Mouse (Mus musculus) R1 (cell line): ENCODE measurements around the gene Fgd3.

Source experiments
- DNase-seq: peaks from one replicate; pipeline ENCODE4 v3.0.0-alpha.2; 2018; ENCODE audit warnings: low read depth, low spot score

Fgd3 gene

DNA sequence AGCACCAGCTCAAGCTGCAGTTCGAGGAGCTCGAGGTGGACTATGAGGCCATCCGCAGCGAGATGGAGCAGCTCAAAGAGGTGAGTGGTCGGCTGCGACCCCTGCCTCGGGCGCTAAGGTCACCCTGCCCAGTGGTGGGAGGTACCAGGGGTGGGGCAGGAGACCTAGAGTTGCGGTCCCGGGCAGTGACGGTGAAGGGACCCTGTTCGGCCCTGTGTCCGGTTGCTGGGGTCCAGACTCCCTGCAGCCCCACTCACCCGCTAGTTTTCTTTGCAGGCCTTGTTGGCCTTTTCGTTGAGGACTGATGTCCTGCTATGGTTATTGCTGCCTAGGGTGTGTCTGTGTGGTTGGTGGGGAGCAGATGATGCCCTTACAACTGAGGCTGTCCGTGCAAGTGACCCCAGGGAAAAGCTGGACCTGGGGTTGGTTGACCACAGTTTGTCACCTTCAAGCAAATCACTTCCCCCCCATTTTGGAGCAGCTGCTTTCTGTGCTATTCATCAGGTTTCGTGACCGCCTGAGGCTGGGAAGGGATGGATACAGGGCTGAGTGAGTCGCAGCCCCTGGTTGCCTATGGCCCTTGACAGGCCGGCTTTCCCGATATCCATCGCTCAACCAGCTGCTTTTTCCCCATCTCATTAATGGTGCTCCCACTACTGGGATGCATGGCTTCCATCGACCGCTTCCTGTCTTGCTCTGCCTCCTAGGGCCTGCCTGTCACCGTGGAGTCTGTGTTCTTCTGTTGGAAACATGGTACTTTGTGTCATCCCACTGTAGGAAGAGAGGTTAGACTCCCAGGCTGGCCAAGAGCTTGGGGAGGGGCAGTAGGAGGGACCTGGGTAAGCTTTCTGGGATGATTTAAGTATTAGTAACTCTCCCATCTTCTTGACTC lies 22.0 kb upstream of the Fgd3 start:
- DNase-seq = no peak

DNA sequence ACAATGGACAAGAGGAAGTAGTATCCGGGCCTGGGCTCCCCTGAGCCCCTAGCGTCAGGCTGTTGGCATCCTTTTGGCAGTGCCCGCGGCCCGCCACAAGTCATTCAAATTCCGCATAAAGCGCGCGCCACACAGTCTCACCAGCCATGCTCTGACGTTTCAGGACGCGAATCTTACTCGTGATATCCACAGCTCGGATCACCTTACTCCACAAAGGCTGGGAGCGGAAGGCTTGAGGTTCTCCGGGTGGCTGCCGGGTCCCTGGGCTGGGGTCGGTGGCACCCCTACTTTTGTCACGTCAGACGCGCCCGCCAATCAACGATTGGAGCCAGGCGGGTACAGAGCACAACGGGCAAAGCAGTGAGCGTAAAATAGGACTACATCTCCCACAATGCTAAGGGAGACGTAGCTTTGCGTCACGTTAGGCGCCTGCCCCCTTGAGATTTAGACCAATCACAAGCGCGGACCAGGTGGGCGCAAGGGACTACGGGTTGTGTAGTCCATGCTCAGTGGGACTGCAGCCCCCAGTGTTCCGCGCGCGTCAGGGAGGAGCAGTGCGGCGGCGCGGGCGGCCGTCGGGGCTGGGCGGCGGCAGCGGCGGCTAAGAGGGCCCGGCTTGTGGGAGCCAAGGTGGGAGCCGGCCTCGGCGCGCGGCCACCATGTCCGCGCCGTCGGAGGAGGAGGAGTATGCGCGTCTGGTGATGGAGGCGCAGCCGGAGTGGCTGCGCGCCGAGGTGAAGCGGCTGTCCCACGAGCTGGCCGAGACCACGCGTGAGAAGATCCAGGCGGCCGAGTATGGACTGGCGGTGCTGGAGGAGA lies 21.1 kb upstream of the Fgd3 start, which contains the start of gene Bicd2:
Gene Bicd2, plus strand, starts transcription at position 574 of the 819 bp plus-strand sequence.
- peak; percentile 99 for DNase-seq

DNA sequence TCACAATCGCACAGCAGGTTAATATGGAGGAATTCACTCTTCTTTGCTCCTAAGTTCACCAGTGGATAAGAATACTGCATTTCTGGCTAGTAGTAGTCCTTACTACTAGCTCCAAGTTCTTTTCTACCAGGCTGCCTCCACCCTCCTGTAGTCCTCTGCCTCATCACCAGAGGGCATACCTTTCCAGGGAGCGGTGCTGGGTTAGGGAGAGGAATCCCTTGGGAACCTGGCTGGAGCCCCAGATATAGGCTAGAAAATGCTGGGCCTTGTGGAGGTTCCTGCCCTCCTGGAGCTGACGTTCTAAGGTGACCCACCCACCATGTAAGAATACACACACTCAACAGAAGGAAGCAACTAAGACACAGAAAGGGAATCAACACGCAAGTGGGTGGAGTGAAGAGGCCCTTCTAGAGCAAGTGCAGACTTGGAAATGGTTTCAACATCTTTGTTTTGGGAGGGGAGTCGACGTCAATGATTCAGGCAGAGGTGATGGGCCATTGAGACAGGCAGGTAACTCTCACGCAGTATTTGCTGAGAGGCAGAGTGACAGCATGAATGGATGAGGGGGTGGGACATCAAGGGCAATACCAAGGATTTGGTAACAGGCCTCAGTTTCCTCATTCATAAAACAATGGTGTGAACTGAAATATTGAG lies 18.9 kb upstream of the Fgd3 start:
- DNase-seq = peak; percentile 58

DNA sequence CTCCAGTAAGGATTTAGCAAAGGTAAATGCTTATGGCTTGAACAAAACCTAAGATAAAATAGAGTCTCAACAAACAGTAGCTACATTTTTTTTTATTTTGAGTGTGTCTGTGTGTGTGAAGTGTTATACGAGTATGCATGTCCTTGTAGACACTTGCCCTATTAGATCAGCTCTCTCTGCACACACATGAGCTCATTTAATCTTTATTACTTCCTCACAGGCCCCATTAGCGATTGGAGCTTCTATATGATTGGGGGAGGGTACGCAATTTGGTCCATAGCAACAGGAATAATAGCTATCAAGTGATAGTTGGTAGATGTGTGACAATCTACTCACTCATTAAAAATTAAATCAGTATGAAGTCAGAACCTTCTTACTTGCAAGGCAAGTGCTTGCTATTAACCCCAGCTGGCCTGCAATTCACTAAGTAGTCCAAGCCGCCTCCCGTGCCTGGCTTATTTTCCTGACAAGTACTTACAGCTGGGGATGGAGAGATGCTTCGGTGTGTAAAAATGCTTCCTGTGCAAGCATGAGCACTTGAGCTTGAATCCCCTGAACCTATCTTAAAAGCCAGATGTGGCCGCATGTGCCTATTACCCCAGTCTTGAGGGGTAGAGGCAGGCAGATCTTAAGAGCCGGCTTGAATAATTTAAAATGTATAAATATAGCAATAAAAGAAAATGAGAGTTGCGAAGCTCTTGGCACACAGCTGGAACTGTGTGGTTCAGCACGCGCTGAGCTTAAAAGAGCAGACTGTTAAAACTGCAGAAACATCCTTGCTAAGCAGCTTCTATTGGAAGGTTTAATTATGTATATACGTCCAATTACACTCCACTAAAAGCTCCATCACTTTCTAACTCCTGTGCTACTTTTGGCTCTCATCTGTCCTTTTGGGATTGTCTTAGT lies 15.2 kb upstream of the Fgd3 start:
- no peak for DNase-seq

DNA sequence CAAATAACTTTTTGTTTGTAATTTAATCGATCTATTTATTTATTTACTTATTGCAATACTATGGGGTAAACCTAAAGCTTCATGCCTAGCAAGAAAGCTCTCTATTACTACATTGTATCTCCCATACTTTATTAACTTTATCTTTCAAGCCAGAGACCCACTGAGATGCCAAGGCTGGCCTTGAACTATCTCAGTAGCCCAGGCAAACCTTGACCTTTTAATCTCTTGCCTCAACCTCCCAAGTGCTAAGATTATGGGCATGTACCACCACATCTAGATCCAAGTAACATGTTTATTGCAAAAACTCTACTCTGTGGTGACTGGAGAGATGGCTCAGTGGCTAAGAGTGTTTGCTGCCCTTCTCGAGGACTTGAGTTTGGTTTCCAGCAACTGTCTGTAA lies 13.1 kb upstream of the Fgd3 start:
- no peak for DNase-seq

DNA sequence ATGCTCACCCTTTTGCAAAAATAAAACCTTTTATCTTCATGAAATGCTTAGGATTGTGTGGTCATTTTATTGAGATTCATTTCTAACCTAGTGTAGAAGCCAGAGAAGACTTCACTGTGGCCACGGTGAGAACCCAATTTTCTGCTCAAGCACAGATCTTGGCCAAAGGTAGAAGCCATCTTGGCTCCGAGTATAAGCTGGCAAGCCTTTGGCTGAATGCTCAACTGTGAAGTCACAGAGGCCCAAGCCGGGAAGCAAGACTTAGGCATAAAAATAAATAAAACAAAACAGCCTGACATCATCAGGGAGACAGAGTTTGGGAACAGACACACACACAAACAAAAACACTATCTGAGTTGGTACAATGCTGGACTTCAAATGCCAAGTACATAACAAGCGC lies 8.0 kb upstream of the Fgd3 start:
- no peak for DNase-seq

DNA sequence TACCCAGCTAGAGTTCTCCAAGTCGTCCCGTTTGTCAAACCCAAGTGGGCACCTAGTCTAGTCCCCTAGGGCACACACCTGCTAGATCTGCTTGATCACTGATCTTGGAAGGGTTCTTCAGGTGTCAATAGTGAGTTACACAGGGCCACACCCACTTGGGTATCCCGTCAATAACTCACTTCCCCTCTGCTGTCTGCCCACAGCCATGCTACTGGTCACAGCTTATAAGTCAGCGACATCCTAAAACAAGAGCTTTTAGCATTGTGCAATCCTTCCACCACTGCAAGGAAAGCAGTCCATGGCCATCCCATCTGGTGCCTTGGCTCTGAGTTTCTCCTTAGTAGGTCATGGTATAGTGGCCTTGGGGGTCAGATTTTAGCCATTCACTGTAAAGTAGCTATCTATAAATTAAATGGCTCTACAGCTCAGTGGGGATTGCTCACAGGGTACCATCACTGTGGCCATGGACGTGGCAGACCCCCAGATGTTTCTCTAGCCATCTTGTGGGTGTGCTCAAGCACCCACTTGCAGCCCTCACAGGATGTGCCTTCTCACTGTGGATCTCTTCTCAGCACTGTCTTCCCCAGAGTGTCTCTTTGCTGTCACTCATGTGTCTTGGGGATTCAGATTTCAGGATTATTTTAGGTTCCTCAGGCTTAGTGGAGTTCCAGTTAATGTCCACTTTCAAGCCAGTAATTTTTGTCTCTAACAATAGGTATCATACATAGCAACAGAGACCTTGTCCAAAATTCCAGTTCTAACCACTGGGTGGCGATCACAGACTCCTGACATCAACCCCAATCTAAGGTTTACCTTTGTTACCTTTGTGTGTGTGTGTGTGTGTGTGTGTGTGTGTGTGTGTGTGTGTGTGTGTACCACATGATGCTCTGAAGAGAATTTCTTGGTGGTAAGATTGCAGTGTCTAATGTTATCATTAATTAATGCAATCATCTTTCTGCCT lies 6.4 kb upstream of the Fgd3 start:
- peak; percentile 63 for DNase-seq

DNA sequence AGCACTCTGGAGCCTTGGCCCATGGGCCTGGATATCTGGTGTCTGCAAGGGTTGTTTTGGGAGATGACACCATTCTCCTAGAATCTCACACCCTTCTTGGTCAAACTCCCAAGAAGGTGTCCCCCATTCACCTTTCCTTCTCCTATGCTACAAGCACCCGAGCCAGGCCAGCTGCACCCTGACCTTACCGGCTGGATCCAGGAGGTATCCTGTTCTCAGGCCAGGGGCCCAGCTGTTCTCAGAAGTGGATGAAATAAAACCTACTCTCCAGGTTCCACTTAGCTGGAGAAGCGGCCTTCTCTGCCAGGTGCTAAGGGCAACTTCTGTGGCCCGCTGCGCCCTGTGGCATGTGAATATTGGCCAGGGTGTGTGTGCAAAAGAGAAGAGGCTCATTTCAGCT lies 4.8 kb upstream of the Fgd3 start:
- no peak for DNase-seq

DNA sequence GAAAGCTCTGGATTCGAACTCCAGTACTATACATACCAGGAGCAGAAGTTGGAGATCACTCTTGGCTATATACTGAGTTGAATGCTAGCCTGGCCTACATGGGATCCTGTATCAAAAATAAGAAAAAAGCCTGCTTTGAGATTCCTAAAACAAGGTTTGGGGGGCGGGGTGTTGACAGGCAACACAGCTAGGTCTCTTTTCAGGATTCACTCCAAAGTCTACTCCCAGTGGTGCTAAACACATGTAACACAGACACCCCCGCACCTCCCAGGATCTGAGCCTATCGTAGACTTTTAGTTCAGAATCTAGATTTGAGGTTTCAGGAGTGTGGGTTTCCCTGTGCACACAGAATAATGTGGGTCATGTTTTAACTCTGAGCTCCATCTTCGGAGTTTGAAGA lies 2.6 kb upstream of the Fgd3 start:
- no peak for DNase-seq

DNA sequence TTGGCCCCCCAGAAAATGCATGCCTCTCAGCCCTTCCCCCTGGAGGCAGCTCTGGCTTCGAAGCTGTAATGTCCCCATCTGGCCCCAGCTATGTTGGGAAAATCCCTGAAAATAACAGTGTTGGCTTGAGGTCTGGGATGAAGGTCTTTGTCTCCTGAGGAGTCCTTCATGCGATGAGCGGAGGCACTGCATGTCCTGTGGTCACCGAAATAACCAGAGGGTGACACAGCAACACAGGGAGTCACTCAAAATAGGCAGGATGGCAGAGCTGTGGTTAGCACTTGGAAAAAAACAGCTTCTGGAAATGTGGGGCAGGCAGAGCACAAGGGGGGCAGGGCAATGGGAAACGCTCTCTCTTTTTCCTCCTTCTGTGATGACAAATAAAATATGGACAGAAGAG lies 2.1 kb upstream of the Fgd3 start:
- no peak for DNase-seq

DNA sequence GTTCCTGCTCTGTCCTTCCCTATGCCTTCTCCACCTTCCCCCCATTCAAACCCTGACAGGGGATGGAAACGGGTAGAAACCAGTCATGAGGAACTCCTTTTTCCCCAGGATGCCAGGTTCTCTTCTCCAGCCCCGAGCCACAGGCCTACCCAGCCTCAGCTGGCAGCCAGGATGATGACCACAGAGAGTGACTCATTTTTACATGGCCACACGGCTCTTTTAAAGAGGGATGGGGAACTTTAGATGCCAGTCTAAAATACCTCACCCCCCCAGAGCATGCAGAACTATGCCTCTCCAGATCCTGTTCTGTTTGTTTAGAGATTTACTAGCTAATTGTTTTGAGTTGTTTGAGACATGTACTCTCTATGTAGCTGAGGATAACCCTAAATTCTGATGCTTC lies 1.3 kb upstream of the Fgd3 start:
- DNase-seq = no peak

DNA sequence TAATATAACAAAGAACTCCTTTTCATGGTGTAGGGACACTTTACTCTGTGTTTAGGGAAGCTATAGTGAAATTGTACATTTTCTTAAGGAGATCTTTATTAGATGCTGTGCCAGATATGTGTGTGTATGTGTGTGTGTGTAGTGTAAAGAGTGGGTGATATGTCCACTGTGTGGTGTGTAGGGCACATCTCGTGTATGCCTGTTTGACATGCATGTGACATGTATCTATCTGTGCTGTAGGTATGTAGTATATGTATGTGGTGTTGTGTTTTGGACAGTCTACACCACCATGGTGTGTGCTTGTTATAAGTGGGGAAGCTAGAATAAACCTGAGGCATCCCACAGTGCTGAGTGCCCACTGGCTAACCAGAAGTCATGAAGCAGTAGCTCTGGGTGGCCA lies 403 bp upstream of the Fgd3 start:
- DNase-seq = no peak

DNA sequence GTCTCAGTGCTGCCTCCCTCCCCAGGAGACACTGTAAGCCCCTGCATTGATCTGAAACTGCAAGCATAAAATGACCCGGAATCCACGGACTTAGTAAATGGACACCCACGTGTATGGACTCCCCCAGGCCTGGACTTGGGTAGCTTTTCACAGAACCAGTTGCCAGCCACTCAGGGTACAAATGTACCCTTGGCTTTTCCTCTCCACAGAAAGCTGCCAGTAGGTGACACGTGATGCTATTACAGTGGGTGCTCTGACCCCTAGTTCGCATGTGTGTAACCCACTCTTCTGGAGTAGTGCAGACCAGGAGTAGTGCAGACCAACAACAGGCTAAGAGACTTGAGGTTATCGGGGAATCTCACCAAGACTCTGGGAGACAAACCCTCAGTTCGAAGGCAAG lies 2.2 kb downstream of the Fgd3 start:
- DNase-seq = no peak

DNA sequence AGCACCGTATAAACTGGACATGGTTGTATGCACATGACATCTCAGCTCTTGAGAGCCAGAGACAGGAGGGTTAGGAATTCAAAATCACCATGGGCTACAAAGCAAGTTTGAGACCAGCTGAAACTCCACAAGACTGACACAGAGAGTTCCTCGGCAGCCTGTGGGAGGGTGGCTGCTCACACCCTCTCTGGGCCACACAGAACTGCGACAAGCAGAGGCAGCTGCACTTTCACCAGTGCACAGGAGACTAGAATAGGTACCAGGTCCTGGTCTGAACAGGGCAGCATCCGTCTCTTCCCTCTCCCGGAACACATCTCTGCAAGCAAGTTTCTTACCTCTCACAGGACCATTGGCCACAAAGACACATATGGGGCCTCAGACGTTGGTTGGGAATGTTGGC lies 2.6 kb downstream of the Fgd3 start:
- no peak for DNase-seq

DNA sequence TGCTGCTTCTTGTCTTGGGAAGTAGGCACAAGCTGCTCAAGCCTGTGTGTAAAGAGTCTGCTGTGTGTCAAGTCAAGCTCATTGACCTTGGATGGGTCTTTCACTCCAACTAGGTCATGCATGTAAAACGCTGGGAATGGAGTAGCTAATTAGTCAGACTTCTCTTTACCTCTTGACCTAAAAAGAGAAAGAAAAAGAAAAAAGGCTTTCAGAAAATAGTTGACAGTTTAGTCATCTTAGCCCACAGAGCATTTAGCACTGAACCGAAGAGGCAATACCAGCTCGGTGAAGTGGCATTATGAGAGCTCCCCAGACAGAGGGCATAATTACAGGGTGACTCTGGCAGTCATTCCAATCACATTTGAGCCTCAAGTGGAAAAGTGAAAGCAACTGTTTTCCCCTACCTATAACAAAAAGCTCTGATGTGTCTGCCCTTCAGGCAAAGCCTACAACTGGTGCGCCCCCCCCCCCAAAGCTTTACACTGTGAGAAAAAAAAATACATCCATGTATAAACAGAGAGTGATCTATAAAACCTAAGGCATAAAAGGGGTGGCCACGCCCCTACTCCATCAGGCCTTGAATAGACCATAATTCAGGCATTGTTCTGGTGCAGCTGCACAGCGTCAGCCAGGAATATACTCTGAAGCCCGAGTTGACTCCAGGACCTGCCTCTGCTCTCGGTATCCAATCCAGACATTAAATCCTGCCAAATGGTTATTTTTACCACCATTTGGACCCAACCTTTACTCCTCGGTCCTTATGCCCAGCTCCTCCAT lies 3.5 kb downstream of the Fgd3 start:
- DNase-seq = no peak

DNA sequence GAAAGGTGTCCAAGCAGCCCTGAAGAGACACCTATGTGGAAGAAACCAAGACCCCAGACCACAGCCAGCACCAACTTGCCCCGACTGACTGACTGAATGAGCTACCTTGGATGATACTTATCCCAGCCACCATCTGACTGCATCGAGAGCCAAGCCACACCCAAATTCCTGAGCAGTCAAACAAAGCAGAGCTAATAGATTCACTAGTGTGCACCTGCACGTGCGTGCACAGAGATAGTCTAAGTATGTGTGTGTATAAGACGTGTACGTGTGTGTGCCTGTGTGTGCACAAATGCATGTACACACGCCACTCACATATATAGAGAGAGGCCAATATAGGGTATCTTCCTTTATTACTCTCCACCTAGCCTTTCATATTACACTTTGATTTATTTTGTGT lies 8.5 kb downstream of the Fgd3 start:
- peak; percentile 52 for DNase-seq

DNA sequence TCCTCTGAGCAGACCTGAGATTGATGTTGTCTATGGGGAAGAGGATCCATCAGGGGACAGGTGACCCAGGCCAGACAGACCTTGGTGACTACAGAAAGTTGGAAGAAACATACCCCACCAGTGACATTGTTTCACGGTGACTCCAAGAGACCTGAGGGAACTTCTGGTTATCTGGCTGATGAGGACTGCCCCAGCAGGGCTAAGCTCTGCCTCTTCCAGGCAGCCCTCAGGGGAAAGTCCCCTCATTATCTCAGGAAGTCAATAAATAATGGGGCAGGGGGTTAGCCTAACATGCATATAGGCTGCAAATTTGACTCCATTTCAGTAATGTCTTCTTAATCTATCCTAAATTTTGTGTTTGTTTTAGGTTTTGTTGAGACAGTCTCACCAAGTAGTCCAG lies 10.6 kb downstream of the Fgd3 start:
- DNase-seq = no peak

DNA sequence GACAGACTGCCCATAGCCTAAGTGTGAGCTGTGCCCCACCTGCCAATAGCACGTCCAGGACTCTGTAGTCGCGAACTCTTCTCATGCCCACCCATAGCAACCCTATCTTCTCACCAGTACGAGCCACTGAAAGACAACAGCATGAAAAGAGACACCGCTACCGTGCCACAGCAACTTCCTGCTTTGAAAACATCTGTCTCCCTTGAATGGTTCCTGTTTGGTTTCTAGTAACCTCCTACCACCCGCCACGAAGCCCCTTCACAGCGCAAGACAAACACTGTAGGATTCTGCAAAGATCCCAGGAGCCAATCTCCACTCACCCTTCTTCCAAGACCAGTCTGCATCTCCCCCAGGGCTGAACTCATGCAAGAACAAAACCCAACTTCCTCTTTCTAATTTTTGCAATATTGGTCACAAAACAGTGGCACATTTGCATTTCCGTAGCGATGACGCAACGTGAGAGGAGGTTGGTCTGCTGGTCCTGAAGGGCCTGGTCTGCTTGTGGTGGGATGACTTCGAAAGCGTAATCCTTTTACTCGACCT lies 11.2 kb downstream of the Fgd3 start:
- DNase-seq = no peak

DNA sequence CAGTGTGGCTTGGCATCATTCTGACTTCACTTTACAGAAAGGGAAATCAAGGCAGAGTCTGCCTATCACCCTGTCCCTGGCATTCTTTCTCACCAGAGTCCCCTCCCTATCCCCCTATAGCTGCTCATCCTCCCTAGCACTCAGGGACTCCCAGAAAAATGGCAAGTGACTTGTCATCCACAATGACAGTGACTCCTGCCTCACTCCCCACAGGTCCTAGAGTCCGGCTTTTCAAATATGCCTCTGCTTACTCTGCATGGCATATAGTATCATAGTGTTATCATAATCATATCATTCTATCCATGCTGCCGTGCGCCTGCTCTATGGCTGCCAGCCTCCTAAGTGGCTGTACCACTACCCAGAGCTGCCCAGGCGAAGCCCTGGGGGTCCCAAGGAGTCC lies 11.9 kb downstream of the Fgd3 start:
- no peak for DNase-seq
